Comparison of ENCODE assay signal across 1 mouse cellular context in the genomic region with DNA sequence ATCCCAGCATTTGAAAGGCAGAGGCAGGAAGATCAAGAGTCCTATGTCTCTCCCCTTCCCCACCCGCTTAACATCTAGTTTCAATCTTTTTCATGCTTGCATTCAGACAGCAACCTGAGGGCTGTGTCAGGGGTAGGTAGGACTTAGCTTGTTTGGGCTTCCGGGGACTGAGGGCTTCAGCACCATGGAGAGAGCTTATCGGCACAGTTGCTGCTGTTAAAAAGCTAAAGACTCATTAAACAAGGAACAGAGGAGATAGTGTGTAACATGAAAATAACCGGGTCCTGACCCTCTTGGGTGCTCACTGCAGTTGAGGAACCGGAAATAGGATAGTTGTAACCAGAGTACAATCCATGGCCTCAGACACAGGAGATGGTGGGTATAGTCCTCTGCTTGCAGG.
TF ChIP-seq lines count a peak whose summit lies in the region.

No protein-coding gene starts in this region.

TF ChIP-seq in CH12.LX, 34 proteins besides CTCF, POLR2A, EP300 and RAD21:
- TF ChIP-seq NELFE (IDR thresholded peaks at IDR 0.05; ENCODE audit: low read depth, low read length): no peak
- no peak for TF ChIP-seq ZC3H11A (IDR thresholded peaks at IDR 0.05; ENCODE audit: low read depth, low read length)
- TF ChIP-seq IRF4 (IDR thresholded peaks at IDR 0.05; ENCODE audit: low read depth, low read length): no peak
- TF ChIP-seq ETS1 (conservative IDR thresholded peaks at IDR 0.05; ENCODE audit: low read depth, low read length): no peak
- TF ChIP-seq SIN3A (IDR thresholded peaks at IDR 0.05; ENCODE audit: low read length): peak; percentile 85
- no peak for TF ChIP-seq JUND (conservative IDR thresholded peaks at IDR 0.05; ENCODE audit: low read depth, low read length)
- TF ChIP-seq BHLHE40 (IDR thresholded peaks at IDR 0.05; ENCODE audit: low read depth, low read length): no peak
- TF ChIP-seq RCOR1 (conservative IDR thresholded peaks at IDR 0.05; ENCODE audit: low read depth, low read length): no peak
- no peak for TF ChIP-seq MAFK (IDR thresholded peaks at IDR 0.05; ENCODE audit: insufficient replicate concordance, low read length)
- no peak for TF ChIP-seq POLR2AphosphoS2 (IDR thresholded peaks at IDR 0.05; ENCODE audit: low read depth, low read length)
- TF ChIP-seq MAX (IDR thresholded peaks at IDR 0.05; ENCODE audit: low read length): no peak
- no peak for TF ChIP-seq KAT2A (IDR thresholded peaks at IDR 0.05; ENCODE audit: insufficient replicate concordance, low read length)
- TF ChIP-seq ZNF384 (IDR thresholded peaks at IDR 0.05; ENCODE audit: low read depth, low read length): no peak
- peak; percentile 70 for TF ChIP-seq MXI1 (IDR thresholded peaks at IDR 0.05; ENCODE audit: low read depth, low read length)
- no peak for TF ChIP-seq JUN (IDR thresholded peaks at IDR 0.05; ENCODE audit: insufficient read depth, low read depth, low read length)
- TF ChIP-seq ELF1 (IDR thresholded peaks at IDR 0.05; ENCODE audit: low read depth, low read length): peak; percentile 60; the same call in 1 of the 2 replicates
- no peak for TF ChIP-seq PAX5 (IDR thresholded peaks at IDR 0.05; ENCODE audit: low read length)
- TF ChIP-seq TCF12 (IDR thresholded peaks at IDR 0.05; ENCODE audit: low read depth, low read length): no peak
- TF ChIP-seq GABPA (IDR thresholded peaks at IDR 0.05; ENCODE audit: insufficient replicate concordance, low read depth, low read length): no peak
- TF ChIP-seq MYC (IDR thresholded peaks at IDR 0.05; ENCODE audit: low read depth, low read length): no peak
